Mouse (Mus musculus): Measurements from ENCODE around the gene Tmem255b. TPM values are rescaled to one million over a fixed set of nuclear protein-coding genes. Genes with fewer than 3 reads are reported as not detected.

The Tmem255b gene
- polyA plus RNA-seq, 1 experiment from 2014 or later: not detected

DNA sequence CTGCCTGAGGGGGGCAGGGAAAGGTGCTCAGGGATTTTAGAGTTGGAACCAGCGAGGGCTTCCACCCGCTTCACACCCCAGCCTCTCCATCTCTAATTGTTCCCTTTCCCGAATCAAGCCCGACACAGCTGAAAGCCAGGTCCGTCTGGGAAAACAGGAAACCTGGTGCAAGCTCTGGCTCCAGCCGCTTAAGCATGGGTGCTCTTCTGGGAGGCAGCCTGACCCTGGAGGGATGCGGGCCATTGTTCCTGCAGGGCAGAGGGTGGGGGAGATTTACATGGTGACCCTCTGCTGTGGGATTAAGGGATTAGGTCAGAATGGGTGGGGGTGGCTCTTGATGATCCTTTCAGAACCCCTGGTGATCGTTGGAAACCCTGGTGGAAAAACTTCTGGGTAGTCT lies 1.1 kb downstream of the Tmem255b start:
- no peak overlapping the region for H3K4me3 ChIP-seq (ENCODE audit: low read depth, low read length)
- H3K4me2 ChIP-seq (ENCODE audit: low read depth, low read length): no peak overlapping the region
- TF ChIP-seq EP300 (IDR thresholded peaks at IDR 0.05; ENCODE audit: low read depth) (no peak), CTCF (IDR thresholded peaks at IDR 0.05; ENCODE audit: low read depth) (no peak)
- no peak overlapping the region for H3K27ac ChIP-seq (ENCODE audit: low read depth)
- H3K9ac ChIP-seq (replicated peaks): no peak overlapping the region
- H3K27me3 ChIP-seq (ENCODE audit: insufficient read depth, low read length): peaks cover 16% of the 10 kb centered on the region
- no peaks in the 10 kb centered on the region for H3K4me1 ChIP-seq (ENCODE audit: insufficient read depth)
- DNase-seq (no peak), ATAC-seq (no peak)
- no peaks in the 10 kb centered on the region for H3K9me3 ChIP-seq (ENCODE audit: low read length)
- WGBS (ENCODE audit: insufficient replicate concordance): 10% methylated on average over 8 of the region's 8 CpGs
- H3K36me3 ChIP-seq (replicated peaks; ENCODE audit: insufficient read depth, low read length): no peaks in the 10 kb centered on the region

DNA sequence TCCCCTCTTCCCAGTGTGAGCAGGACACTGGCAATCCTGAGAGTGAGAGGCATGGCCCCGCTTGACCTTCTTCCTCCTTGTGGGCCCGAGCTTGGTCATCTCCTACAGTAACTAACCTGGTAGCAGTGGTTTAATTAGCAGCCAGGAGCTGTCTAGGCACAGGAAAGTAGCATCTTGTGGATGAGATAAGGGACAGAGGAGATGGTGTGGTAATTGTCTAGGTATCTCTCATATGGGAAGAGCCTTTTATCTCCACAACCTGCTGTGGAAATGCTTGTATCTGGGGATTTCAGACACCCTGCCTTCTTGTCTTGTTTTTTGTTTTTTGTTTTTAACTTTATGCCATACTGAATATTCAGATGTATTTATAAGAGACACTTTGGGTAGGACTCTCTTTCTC lies 2.5 kb downstream of the Tmem255b start:
- Histone ChIP-seq H3K4me1 (ENCODE audit: insufficient read depth) (no peaks in the 10 kb centered on the region), H3K9me3 (ENCODE audit: low read length) (no peaks in the 10 kb centered on the region), H3K27ac (ENCODE audit: low read depth) (no peak overlapping the region), H3K36me3 (replicated peaks; ENCODE audit: insufficient read depth, low read length) (no peaks in the 10 kb centered on the region), H3K9ac (replicated peaks) (no peak overlapping the region), H3K4me2 (ENCODE audit: low read depth, low read length) (no peak overlapping the region), H3K4me3 (ENCODE audit: low read depth, low read length) (no peak overlapping the region), H3K27me3 (ENCODE audit: insufficient read depth, low read length) (peaks cover 16% of the 10 kb centered on the region)
- TF ChIP-seq CTCF (IDR thresholded peaks at IDR 0.05; ENCODE audit: low read depth): no peak
- no peak for TF ChIP-seq EP300 (IDR thresholded peaks at IDR 0.05; ENCODE audit: low read depth)
- WGBS (ENCODE audit: insufficient replicate concordance): 61% methylated on average over 2 of the region's 2 CpGs
- ATAC-seq (no peak), DNase-seq (no peak)

DNA sequence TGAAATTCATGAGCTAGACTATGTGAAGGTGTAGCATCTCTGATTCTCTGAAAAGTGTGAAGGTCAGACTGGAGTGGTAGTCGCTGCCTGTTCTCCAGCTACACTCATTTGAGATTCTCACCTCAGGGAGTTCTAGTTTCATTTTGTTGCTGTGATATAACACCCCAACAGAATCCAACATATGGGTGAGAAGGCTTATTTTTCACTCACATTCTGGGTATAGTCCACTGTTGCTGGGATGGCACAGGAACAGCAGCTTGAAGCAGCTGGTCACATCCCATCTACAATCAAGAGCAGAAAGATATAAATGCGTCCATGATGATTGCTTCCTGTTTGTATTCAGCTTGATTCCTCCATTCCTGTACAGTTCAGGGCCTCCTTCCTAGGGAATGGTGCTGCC lies 7.2 kb downstream of the Tmem255b start:
- H3K4me2 ChIP-seq (ENCODE audit: low read depth, low read length): no peak overlapping the region
- H3K4me3 ChIP-seq (ENCODE audit: low read depth, low read length): no peak overlapping the region
- TF ChIP-seq CTCF (IDR thresholded peaks at IDR 0.05; ENCODE audit: low read depth) (no peak), EP300 (IDR thresholded peaks at IDR 0.05; ENCODE audit: low read depth) (no peak)
- WGBS (ENCODE audit: insufficient replicate concordance): 84% methylated on average over 2 of the region's 2 CpGs
- no peak overlapping the region for H3K9ac ChIP-seq (replicated peaks)
- H3K36me3 ChIP-seq (replicated peaks; ENCODE audit: insufficient read depth, low read length): no peaks in the 10 kb centered on the region
- no peaks in the 10 kb centered on the region for H3K9me3 ChIP-seq (ENCODE audit: low read length)
- H3K27ac ChIP-seq (ENCODE audit: low read depth): no peak overlapping the region
- H3K27me3 ChIP-seq (ENCODE audit: insufficient read depth, low read length): no peaks in the 10 kb centered on the region
- ATAC-seq (no peak), DNase-seq (no peak)
- H3K4me1 ChIP-seq (ENCODE audit: insufficient read depth): no peaks in the 10 kb centered on the region

DNA sequence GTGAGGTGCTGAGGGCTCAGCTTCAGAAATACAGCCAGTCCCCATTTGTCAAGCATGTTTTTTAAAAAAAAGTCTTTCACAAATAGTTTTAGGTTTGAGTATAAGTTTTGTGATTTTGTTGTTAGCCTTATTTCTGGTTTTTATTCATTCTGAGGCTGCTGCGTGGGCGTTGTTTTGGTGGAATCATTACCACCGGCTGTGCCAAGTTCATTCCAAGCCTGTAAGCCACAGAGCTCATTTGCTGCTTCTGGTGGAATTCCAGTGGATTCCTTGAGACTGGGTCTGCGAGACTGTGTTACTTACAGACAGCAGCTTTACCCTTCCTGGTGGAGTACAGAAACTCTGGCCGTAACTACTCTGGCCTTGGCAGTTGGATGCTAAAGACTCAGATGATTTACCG lies 11.5 kb downstream of the Tmem255b start:
- Histone ChIP-seq H3K27me3 (ENCODE audit: insufficient read depth, low read length) (no peaks in the 10 kb centered on the region), H3K27ac (ENCODE audit: low read depth) (no peak overlapping the region), H3K4me2 (ENCODE audit: low read depth, low read length) (no peak overlapping the region), H3K36me3 (replicated peaks; ENCODE audit: insufficient read depth, low read length) (no peaks in the 10 kb centered on the region), H3K9ac (replicated peaks) (no peak overlapping the region), H3K4me1 (ENCODE audit: insufficient read depth) (no peaks in the 10 kb centered on the region), H3K4me3 (ENCODE audit: low read depth, low read length) (no peak overlapping the region), H3K9me3 (ENCODE audit: low read length) (no peaks in the 10 kb centered on the region)
- TF ChIP-seq CTCF (IDR thresholded peaks at IDR 0.05; ENCODE audit: low read depth): no peak
- TF ChIP-seq EP300 (IDR thresholded peaks at IDR 0.05; ENCODE audit: low read depth): no peak
- DNase-seq: no peak
- ATAC-seq: no peak
- WGBS (ENCODE audit: insufficient replicate concordance): 75% methylated on average over 6 of the region's 6 CpGs

DNA sequence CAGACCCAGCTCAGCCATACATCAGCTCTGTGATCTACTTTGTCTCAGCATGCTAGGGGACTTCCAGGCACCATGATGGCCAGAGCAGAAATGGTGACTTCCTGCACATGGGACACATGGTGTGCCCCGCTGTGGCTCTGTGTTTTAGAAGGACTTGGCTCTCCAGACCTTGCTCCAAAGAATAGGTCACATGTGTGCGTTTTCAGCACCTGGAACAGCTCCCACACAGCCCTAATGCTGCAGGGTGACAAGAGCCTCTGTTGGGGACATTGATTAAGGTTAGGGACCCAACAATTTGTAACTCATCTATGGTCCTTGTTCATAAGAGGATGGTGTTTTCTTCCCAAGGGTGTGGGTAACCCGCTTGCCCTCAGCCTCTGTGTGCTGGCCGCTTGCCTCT lies 13.2 kb downstream of the Tmem255b start:
- Histone ChIP-seq H3K4me1 (ENCODE audit: insufficient read depth) (no peaks in the 10 kb centered on the region), H3K4me3 (ENCODE audit: low read depth, low read length) (no peak overlapping the region), H3K27me3 (ENCODE audit: insufficient read depth, low read length) (no peaks in the 10 kb centered on the region), H3K9me3 (ENCODE audit: low read length) (no peaks in the 10 kb centered on the region), H3K4me2 (ENCODE audit: low read depth, low read length) (no peak overlapping the region), H3K36me3 (replicated peaks; ENCODE audit: insufficient read depth, low read length) (no peaks in the 10 kb centered on the region), H3K27ac (ENCODE audit: low read depth) (no peak overlapping the region), H3K9ac (replicated peaks) (no peak overlapping the region)
- TF ChIP-seq EP300 (IDR thresholded peaks at IDR 0.05; ENCODE audit: low read depth) (no peak), CTCF (IDR thresholded peaks at IDR 0.05; ENCODE audit: low read depth) (no peak)
- 51% methylated on average over 4 of the region's 4 CpGs for WGBS (ENCODE audit: insufficient replicate concordance)
- DNase-seq (peak; percentile 43), ATAC-seq (no peak)

DNA sequence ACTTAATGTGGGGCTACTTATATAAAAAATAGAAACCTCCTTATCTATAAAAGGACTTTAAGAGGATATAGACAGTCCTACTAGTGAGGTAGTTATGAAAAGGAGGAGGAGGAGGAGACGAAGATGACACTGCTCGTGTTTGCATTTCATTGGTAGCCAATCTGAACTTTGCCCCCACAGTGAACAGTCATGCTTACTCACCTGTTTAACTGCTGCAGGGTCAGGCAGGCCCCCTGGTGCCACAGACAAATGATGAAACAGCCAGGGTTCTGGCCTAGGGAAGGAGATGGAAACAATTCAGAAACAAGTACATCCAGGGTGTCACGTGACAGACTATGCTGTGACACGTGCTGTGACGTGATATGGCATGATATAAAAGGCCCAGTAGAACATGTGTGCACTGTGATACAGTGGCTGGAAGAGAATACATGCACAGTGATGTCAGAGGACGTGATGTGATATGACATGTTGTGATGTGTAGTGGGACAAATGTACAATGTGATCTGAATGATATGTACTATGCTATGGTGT lies 16.8 kb downstream of the Tmem255b start:
- Histone ChIP-seq H3K27me3 (ENCODE audit: insufficient read depth, low read length) (no peaks in the 10 kb centered on the region), H3K27ac (ENCODE audit: low read depth) (no peak overlapping the region), H3K9me3 (ENCODE audit: low read length) (peaks cover 3% of the 10 kb centered on the region; the same call in 1 of the 2 replicates), H3K4me1 (ENCODE audit: insufficient read depth) (no peaks in the 10 kb centered on the region), H3K36me3 (replicated peaks; ENCODE audit: insufficient read depth, low read length) (no peaks in the 10 kb centered on the region), H3K4me2 (ENCODE audit: low read depth, low read length) (no peak overlapping the region), H3K9ac (replicated peaks) (no peak overlapping the region), H3K4me3 (ENCODE audit: low read depth, low read length) (no peak overlapping the region)
- TF ChIP-seq EP300 (IDR thresholded peaks at IDR 0.05; ENCODE audit: low read depth): no peak
- TF ChIP-seq CTCF (IDR thresholded peaks at IDR 0.05; ENCODE audit: low read depth): no peak
- peak; percentile 74 for ATAC-seq
- WGBS (ENCODE audit: insufficient replicate concordance): 45% methylated on average over 6 of the region's 6 CpGs
- no peak for DNase-seq

Data from liver, postnatal 0 days (tissue).